Mouse (Mus musculus) kidney, adult 11 months (tissue): ENCODE measurements around the gene Fam166b.

ENCODE experiments used
- DNase-seq: peaks from one replicate; pipeline ENCODE4 v3.0.0; 2022

Gene Fam166b

GRCm38 (mm10) chr4:43428946-43429345 lies at the start of gene Fam166b:
Fam166b (minus strand) TSS chr4:43429134.
- no peak for DNase-seq

- DNase-seq = no peak
Measured at GRCm38 (mm10) chr4:43478534-43478858, 49.6 kb upstream of the Fam166b start.

GRCm38 (mm10) chr4:43477857-43478533 lies 49.1 kb upstream of the Fam166b start:
- DNase-seq = peak; percentile 88

- DNase-seq = no peak
Measured at GRCm38 (mm10) chr4:43476604-43477003, 47.7 kb upstream of the Fam166b start.

GRCm38 (mm10) chr4:43473636-43474035 lies 44.7 kb upstream of the Fam166b start:
- DNase-seq = no peak

- DNase-seq = no peak
Measured at GRCm38 (mm10) chr4:43470301-43470700, 41.4 kb upstream of the Fam166b start.

GRCm38 (mm10) chr4:43466872-43467271 lies 37.9 kb upstream of the Fam166b start:
- DNase-seq = no peak

GRCm38 (mm10) chr4:43465935-43466334 lies 37.0 kb upstream of the Fam166b start:
- no peak for DNase-seq

- no peak for DNase-seq
Measured at GRCm38 (mm10) chr4:43463102-43463501, 34.2 kb upstream of the Fam166b start.

- no peak for DNase-seq
Measured at GRCm38 (mm10) chr4:43457124-43457523, 28.2 kb upstream of the Fam166b start.

GRCm38 (mm10) chr4:43456470-43456869 lies 27.5 kb upstream of the Fam166b start:
- DNase-seq = no peak

- no peak for DNase-seq
Measured at GRCm38 (mm10) chr4:43454041-43454836, 25.3 kb upstream of the Fam166b start, which contains the start of gene Cd72. Cd72 (minus strand) TSS chr4:43454628.

GRCm38 (mm10) chr4:43453413-43453812 lies 24.5 kb upstream of the Fam166b start:
- DNase-seq = no peak

GRCm38 (mm10) chr4:43452315-43452714 lies 23.4 kb upstream of the Fam166b start:
- no peak for DNase-seq

- DNase-seq = no peak
Measured at GRCm38 (mm10) chr4:43448554-43448953, 19.6 kb upstream of the Fam166b start.

- DNase-seq = no peak
Measured at GRCm38 (mm10) chr4:43447251-43447650, 18.3 kb upstream of the Fam166b start.

GRCm38 (mm10) chr4:43443511-43443910 lies 14.6 kb upstream of the Fam166b start:
- no peak for DNase-seq

- peak; percentile 80 for DNase-seq
Measured at GRCm38 (mm10) chr4:43442456-43443361, 13.8 kb upstream of the Fam166b start.

- peak; percentile 99 for DNase-seq
Measured at GRCm38 (mm10) chr4:43442044-43442443, 13.1 kb upstream of the Fam166b start.

GRCm38 (mm10) chr4:43441639-43442038 lies 12.7 kb upstream of the Fam166b start, which contains the start of gene Tesk1:
Tesk1 (plus strand) TSS chr4:43441939.
- no peak for DNase-seq

- no peak for DNase-seq
Measured at GRCm38 (mm10) chr4:43432832-43433231, 3.9 kb upstream of the Fam166b start.

GRCm38 (mm10) chr4:43431690-43432089 lies 2.8 kb upstream of the Fam166b start:
- DNase-seq = peak; percentile 75

- DNase-seq = no peak
Measured at GRCm38 (mm10) chr4:43428180-43428861, 613 bp downstream of the Fam166b start.
